Mouse (Mus musculus): Measurements from ENCODE around the gene Fam189a1. TPM values are rescaled to one million over a fixed set of nuclear protein-coding genes. Genes with fewer than 3 reads are reported as not detected.
A peak's percentile ranks its signal among the peaks of the same experiment; 100 is the strongest.

Fam189a1 gene
- polyA plus RNA-seq, 1 experiment: 0.07 TPM

DNA sequence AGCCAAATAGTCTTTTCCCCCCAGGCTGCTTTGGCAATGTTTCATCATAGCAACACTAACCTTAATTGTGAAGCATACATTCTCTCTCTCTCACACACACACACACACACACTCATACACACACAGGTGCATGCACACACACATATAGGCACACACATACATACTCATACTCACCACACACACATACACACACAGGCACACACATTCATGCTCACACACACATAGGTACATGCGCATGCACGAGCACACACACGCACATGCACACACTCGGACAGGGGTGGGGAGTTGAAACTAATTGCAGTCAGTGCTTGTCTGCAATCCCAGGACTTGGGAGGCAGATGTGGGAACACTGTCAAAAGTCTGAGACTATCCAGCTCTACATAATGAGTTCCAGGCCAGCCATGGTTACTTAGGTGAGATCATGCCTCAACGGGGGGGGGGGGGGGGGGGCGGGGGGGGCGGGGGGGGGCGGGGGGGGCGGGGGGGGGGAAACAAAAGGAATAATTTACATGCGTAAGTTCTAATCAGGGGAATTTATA is 300.9 kb downstream of the Fam189a1 start:
- peak overlapping the region; percentile 30 for H3K4me3 ChIP-seq (ENCODE audit: insufficient read depth, poor library complexity, severe bottlenecking)
- H3K79me2 ChIP-seq (ENCODE audit: control insufficient read depth, insufficient read depth): no peaks in the 10 kb centered on the region
- H3K36me3 ChIP-seq (ENCODE audit: control insufficient read depth, insufficient read depth): no peaks in the 10 kb centered on the region
- H3K79me3 ChIP-seq (ENCODE audit: low read depth): no peaks in the 10 kb centered on the region
- TF ChIP-seq MYOG (IDR thresholded peaks at IDR 0.05; ENCODE audit: control insufficient read depth, extremely low read depth, insufficient read length) (no peak), CEBPB (IDR thresholded peaks at IDR 0.05; ENCODE audit: low read depth) (no peak), MAX (IDR thresholded peaks at IDR 0.05) (no peak), CTCF (IDR thresholded peaks at IDR 0.05; ENCODE audit: control insufficient read depth, insufficient read depth, insufficient read length) (no peak), MYOD1 (IDR thresholded peaks at IDR 0.05; ENCODE audit: control insufficient read depth, insufficient read length, low read depth) (no peak), FOSL1 (IDR thresholded peaks at IDR 0.05; ENCODE audit: insufficient read depth, low read length, poor library complexity, severe bottlenecking) (no peak), USF1 (IDR thresholded peaks at IDR 0.05; ENCODE audit: low read depth) (no peak)
- H3ac ChIP-seq (ENCODE audit: control insufficient read depth, insufficient read length, low read depth): no peak overlapping the region
- H3K27me3 ChIP-seq (ENCODE audit: control insufficient read depth, insufficient read depth, insufficient read length): no peaks in the 10 kb centered on the region

DNA sequence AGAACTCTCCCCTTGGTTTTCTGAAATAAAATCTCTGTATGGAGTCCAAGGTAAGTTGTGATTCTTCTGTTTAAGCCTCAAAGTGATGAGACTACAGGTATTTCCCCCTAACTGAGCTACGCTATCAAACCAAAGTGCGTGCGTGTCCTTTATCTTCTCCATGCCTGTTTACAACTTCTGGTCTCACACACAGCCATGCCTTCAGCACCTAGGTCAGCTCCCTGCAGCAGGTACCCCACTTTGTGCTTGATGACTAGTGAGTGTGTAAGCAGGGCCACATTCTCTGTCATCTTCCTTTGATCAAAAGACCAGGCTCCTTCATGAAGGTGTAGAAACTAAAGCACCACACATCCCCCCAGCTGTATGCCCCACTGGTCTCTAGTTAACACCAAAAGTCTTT is 305.6 kb downstream of the Fam189a1 start:
- Histone ChIP-seq H3ac (ENCODE audit: control insufficient read depth, insufficient read length, low read depth) (no peak overlapping the region), H3K27me3 (ENCODE audit: control insufficient read depth, insufficient read depth, insufficient read length) (no peaks in the 10 kb centered on the region), H3K4me3 (ENCODE audit: insufficient read depth, poor library complexity, severe bottlenecking) (no peak overlapping the region), H3K36me3 (ENCODE audit: control insufficient read depth, insufficient read depth) (no peaks in the 10 kb centered on the region), H3K79me2 (ENCODE audit: control insufficient read depth, insufficient read depth) (no peaks in the 10 kb centered on the region), H3K79me3 (ENCODE audit: low read depth) (no peaks in the 10 kb centered on the region)
- TF ChIP-seq CEBPB (IDR thresholded peaks at IDR 0.05; ENCODE audit: low read depth): no peak
- no peak for TF ChIP-seq MYOD1 (IDR thresholded peaks at IDR 0.05; ENCODE audit: control insufficient read depth, insufficient read length, low read depth)
- no peak for TF ChIP-seq MAX (IDR thresholded peaks at IDR 0.05)
- no peak for TF ChIP-seq FOSL1 (IDR thresholded peaks at IDR 0.05; ENCODE audit: insufficient read depth, low read length, poor library complexity, severe bottlenecking)
- no peak for TF ChIP-seq CTCF (IDR thresholded peaks at IDR 0.05; ENCODE audit: control insufficient read depth, insufficient read depth, insufficient read length)
- TF ChIP-seq MYOG (IDR thresholded peaks at IDR 0.05; ENCODE audit: control insufficient read depth, extremely low read depth, insufficient read length): no peak
- TF ChIP-seq USF1 (IDR thresholded peaks at IDR 0.05; ENCODE audit: low read depth): no peak

DNA sequence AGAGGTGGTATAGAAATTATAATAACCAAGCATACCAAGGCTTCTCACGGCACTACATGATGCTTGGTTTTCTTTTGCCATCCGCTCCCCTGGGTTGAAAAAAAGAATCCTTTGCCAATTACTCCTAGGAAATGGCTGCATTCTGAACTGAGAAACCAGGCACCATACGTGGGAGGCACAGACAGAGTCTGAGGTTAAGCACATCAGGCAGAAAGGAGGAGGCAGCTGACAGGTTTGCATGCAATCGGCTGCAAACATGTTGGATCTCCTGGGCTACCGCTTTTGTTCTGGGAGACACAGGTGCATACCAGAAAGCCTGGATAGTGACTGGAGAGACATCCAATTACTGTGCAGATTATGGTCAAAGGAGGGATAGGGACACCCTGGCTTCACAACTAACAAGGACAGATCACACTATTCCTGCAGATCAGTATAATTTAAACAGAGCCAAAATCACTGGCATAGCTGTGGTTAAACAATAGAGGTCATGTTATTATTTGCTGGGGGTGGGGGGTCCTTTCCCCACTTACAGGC is 308.9 kb downstream of the Fam189a1 start:
- Histone ChIP-seq H3K79me2 (ENCODE audit: control insufficient read depth, insufficient read depth) (no peaks in the 10 kb centered on the region), H3K36me3 (ENCODE audit: control insufficient read depth, insufficient read depth) (no peaks in the 10 kb centered on the region), H3K4me3 (ENCODE audit: insufficient read depth, poor library complexity, severe bottlenecking) (no peak overlapping the region), H3ac (ENCODE audit: control insufficient read depth, insufficient read length, low read depth) (no peak overlapping the region), H3K79me3 (ENCODE audit: low read depth) (no peaks in the 10 kb centered on the region), H3K27me3 (ENCODE audit: control insufficient read depth, insufficient read depth, insufficient read length) (no peaks in the 10 kb centered on the region)
- TF ChIP-seq USF1 (IDR thresholded peaks at IDR 0.05; ENCODE audit: low read depth): no peak
- no peak for TF ChIP-seq MYOD1 (IDR thresholded peaks at IDR 0.05; ENCODE audit: control insufficient read depth, insufficient read length, low read depth)
- no peak for TF ChIP-seq CTCF (IDR thresholded peaks at IDR 0.05; ENCODE audit: control insufficient read depth, insufficient read depth, insufficient read length)
- no peak for TF ChIP-seq CEBPB (IDR thresholded peaks at IDR 0.05; ENCODE audit: low read depth)
- no peak for TF ChIP-seq MYOG (IDR thresholded peaks at IDR 0.05; ENCODE audit: control insufficient read depth, extremely low read depth, insufficient read length)
- no peak for TF ChIP-seq FOSL1 (IDR thresholded peaks at IDR 0.05; ENCODE audit: insufficient read depth, low read length, poor library complexity, severe bottlenecking)

- Histone ChIP-seq H3K4me3 (ENCODE audit: insufficient read depth, poor library complexity, severe bottlenecking) (no peak overlapping the region), H3ac (ENCODE audit: control insufficient read depth, insufficient read length, low read depth) (no peak overlapping the region), H3K79me3 (ENCODE audit: low read depth) (no peaks in the 10 kb centered on the region), H3K36me3 (ENCODE audit: control insufficient read depth, insufficient read depth) (no peaks in the 10 kb centered on the region), H3K79me2 (ENCODE audit: control insufficient read depth, insufficient read depth) (no peaks in the 10 kb centered on the region), H3K27me3 (ENCODE audit: control insufficient read depth, insufficient read depth, insufficient read length) (no peaks in the 10 kb centered on the region)
- TF ChIP-seq MYOG (IDR thresholded peaks at IDR 0.05; ENCODE audit: control insufficient read depth, extremely low read depth, insufficient read length) (no peak), CEBPB (IDR thresholded peaks at IDR 0.05; ENCODE audit: low read depth) (no peak), MYOD1 (IDR thresholded peaks at IDR 0.05; ENCODE audit: control insufficient read depth, insufficient read length, low read depth) (no peak), MAX (IDR thresholded peaks at IDR 0.05) (no peak), USF1 (IDR thresholded peaks at IDR 0.05; ENCODE audit: low read depth) (no peak), FOSL1 (IDR thresholded peaks at IDR 0.05; ENCODE audit: insufficient read depth, low read length, poor library complexity, severe bottlenecking) (no peak), CTCF (IDR thresholded peaks at IDR 0.05; ENCODE audit: control insufficient read depth, insufficient read depth, insufficient read length) (no peak)
Observed at GRCm38 (mm10) chr7:64846061-64846460, 310.3 kb downstream of the Fam189a1 start.

GRCm38 (mm10) chr7:64840946-64841659 is 315.3 kb downstream of the Fam189a1 start:
- no peaks in the 10 kb centered on the region for H3K79me2 ChIP-seq (ENCODE audit: control insufficient read depth, insufficient read depth)
- H3K4me3 ChIP-seq (ENCODE audit: insufficient read depth, poor library complexity, severe bottlenecking): no peak overlapping the region
- H3K36me3 ChIP-seq (ENCODE audit: control insufficient read depth, insufficient read depth): no peaks in the 10 kb centered on the region
- H3K79me3 ChIP-seq (ENCODE audit: low read depth): no peaks in the 10 kb centered on the region
- no peak overlapping the region for H3ac ChIP-seq (ENCODE audit: control insufficient read depth, insufficient read length, low read depth)
- TF ChIP-seq MYOD1 (IDR thresholded peaks at IDR 0.05; ENCODE audit: control insufficient read depth, insufficient read length, low read depth): no peak
- no peak for TF ChIP-seq MAX (IDR thresholded peaks at IDR 0.05)
- TF ChIP-seq CTCF (IDR thresholded peaks at IDR 0.05; ENCODE audit: control insufficient read depth, insufficient read depth, insufficient read length): no peak
- no peak for TF ChIP-seq USF1 (IDR thresholded peaks at IDR 0.05; ENCODE audit: low read depth)
- TF ChIP-seq FOSL1 (IDR thresholded peaks at IDR 0.05; ENCODE audit: insufficient read depth, low read length, poor library complexity, severe bottlenecking): no peak
- no peak for TF ChIP-seq CEBPB (IDR thresholded peaks at IDR 0.05; ENCODE audit: low read depth)
- TF ChIP-seq MYOG (IDR thresholded peaks at IDR 0.05; ENCODE audit: control insufficient read depth, extremely low read depth, insufficient read length): no peak
- H3K27me3 ChIP-seq (ENCODE audit: control insufficient read depth, insufficient read depth, insufficient read length): no peaks in the 10 kb centered on the region
